ENCODE assay signal across 20 mouse cellular contexts in genomic region chr17:10105299-10105698, GRCm38 (mm10).
DNase-seq lines count a peak whose midpoint lies in the region; ATAC-seq and TF ChIP-seq lines count a peak whose summit lies in the region.
"Had no signal": no experiment of that assay in that cellular context is flagged by ENCODE, and none has a peak within 500 bp of the region (broad histone marks: within the 10 kb centered on the region; RNA-seq: fewer than 3 reads in every experiment).

No protein-coding gene starts in this region.

- intact Hi-C loops in gastrocnemius, postnatal 14 days (cut with DNase I; ENCODE audit: low total_unique reads) = no loop called here

- no peak for TF ChIP-seq POLR2A in myocyte (IDR thresholded peaks at IDR 0.05; ENCODE audit: insufficient read length, low read depth)

- ATAC-seq in megakaryocyte progenitor cell, adult 5-6 weeks (replicated peaks; ENCODE audit: poor library complexity) = no peak
- ATAC-seq: intestine, embryonic 15.5 days; lung, postnatal 0 days had no signal

- no peaks in the 10 kb centered on the region for H3K27me3 ChIP-seq in myocyte (ENCODE audit: control insufficient read depth, insufficient read depth, insufficient read length)
- H3K27me3 ChIP-seq: intestine, embryonic 15.5 days; limb, embryonic 13.5 days; liver, embryonic 15.5 days; stomach, embryonic 15.5 days had no signal

- H3K79me2 ChIP-seq in myocyte (ENCODE audit: control insufficient read depth, insufficient read depth) = no peaks in the 10 kb centered on the region

- DNase-seq in gastrocnemius, postnatal 14 days = peak; percentile 52
- DNase-seq in gastrocnemius, postnatal 25 days = no peak
- peak; percentile 29 for DNase-seq in layer of hippocampus, adult 11-12 months (ENCODE audit: low spot score)
- no peak for DNase-seq in layer of hippocampus, postnatal 25 days (ENCODE audit: extremely low spot score in 1 of 2, low spot score in 1 of 2)
- DNase-seq in brain, adult 2 months (ENCODE audit: low read depth, low spot score) = peak; percentile 43
- DNase-seq: adrenal gland, adult 8-10 months; B cell, adult 2 months; cerebellum, adult 18-20 months; heart, postnatal 36 days; kidney, postnatal 14 days; spleen, adult 18-20 months; thymus, adult 2 months had no signal

- H3K36me3 ChIP-seq in myocyte (ENCODE audit: control insufficient read depth, insufficient read depth) = no peaks in the 10 kb centered on the region
- H3K36me3 ChIP-seq: heart, embryonic 10.5 days; intestine, embryonic 15.5 days; limb, embryonic 13.5 days; liver, embryonic 15.5 days; stomach, embryonic 15.5 days had no signal

- H3ac ChIP-seq in myocyte (ENCODE audit: control insufficient read depth, insufficient read length) = no peak overlapping the region

- H3K4me3 ChIP-seq in myocyte = no peak overlapping the region
- H3K4me3 ChIP-seq: heart, embryonic 10.5 days; intestine, embryonic 15.5 days; limb, embryonic 13.5 days; liver, embryonic 15.5 days; stomach, embryonic 15.5 days had no signal

- H3K4me2 ChIP-seq in myocyte (ENCODE audit: low read depth) = no peak overlapping the region
- H3K4me2 ChIP-seq: intestine, embryonic 15.5 days; limb, embryonic 13.5 days; liver, embryonic 15.5 days; stomach, embryonic 15.5 days had no signal

TF ChIP-seq in myocyte, 11 proteins besides CTCF, POLR2A, EP300 and RAD21:
- no peak for TF ChIP-seq USF1 (IDR thresholded peaks at IDR 0.05; ENCODE audit: low read depth)
- TF ChIP-seq MYOG (IDR thresholded peaks at IDR 0.05; ENCODE audit: control insufficient read depth in 1 of 3, insufficient read depth in 1 of 3, insufficient read length in 2 of 3, low read depth in 2 of 3) = peak; percentile 32 to 93 (median 89)
- peak in 2 of 3 experiments; percentile 94 for TF ChIP-seq MYOD1 (IDR thresholded peaks at IDR 0.05; ENCODE audit: control insufficient read depth in 1 of 3, insufficient read length in 2 of 3, low read depth in 2 of 3)
- no peak for TF ChIP-seq REST (IDR thresholded peaks at IDR 0.05; ENCODE audit: insufficient read depth, insufficient read length)
- TF ChIP-seq POLR2AphosphoS2 (IDR thresholded peaks at IDR 0.05; ENCODE audit: insufficient read length, low read depth) = no peak
- TF ChIP-seq MAX (IDR thresholded peaks at IDR 0.05; ENCODE audit: low read depth) = no peak
- TF ChIP-seq TCF3 (IDR thresholded peaks at IDR 0.05; ENCODE audit: insufficient read length, low read depth) = peak; percentile 81
- TF ChIP-seq CEBPB (IDR thresholded peaks at IDR 0.05; ENCODE audit: insufficient read depth, poor library complexity, severe bottlenecking) = no peak
- no peak for TF ChIP-seq E2F4 (IDR thresholded peaks at IDR 0.05; ENCODE audit: insufficient read depth)
- no peak for TF ChIP-seq SRF (IDR thresholded peaks at IDR 0.05; ENCODE audit: control insufficient read depth, insufficient read length, low read depth)
- peak; percentile 78 for TF ChIP-seq TCF12 (IDR thresholded peaks at IDR 0.05; ENCODE audit: insufficient read depth, poor library complexity, severe bottlenecking)

Comparison
In these comparisons a context has a peak if more than half of its experiments do, and no peak if none do; other contexts are left out.
1. DNase-seq: peak in gastrocnemius, postnatal 14 days (single experiment), layer of hippocampus, adult 11-12 months (single experiment) and brain, adult 2 months (single experiment); none in gastrocnemius, postnatal 25 days (single experiment) and layer of hippocampus, postnatal 25 days (0 of 2).